14 mouse cellular contexts compared by ENCODE assay signal in the genomic region with DNA sequence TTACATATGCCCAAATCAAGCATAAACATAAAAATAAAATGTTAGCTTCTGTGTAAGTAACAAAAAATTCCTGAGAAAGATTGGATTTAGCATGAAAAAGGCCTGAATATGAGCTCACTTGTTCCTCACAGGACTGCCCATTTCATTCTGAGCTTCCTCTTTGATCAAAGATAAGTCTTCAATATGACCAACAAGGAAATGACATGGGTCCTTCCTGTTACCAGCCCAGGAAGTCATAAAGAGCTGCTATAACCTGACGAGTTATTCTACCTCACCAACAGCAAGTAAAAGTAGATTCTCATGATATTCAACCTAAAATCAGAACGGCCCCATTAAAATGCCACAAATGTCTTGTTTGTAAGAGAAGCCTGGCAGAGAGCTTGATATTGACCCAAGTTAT. TPM values are rescaled to one million over a fixed set of nuclear protein-coding genes. Genes with fewer than 3 reads are reported as not detected.
"Had no signal": no experiment of that assay in that cellular context is flagged by ENCODE, and none has a peak within 500 bp of the region (broad histone marks: within the 10 kb centered on the region; RNA-seq: fewer than 3 reads in every experiment).

No protein-coding gene starts in this region.

- ATAC-seq: liver, postnatal 0 days; lung, postnatal 0 days; midbrain, embryonic 13.5 days; midbrain, embryonic 16.5 days had no signal

- DNase-seq: kidney, postnatal 10 days; kidney, postnatal 36 days; layer of hippocampus, postnatal 36 days; left cerebral cortex, postnatal 4 days; liver, postnatal 0 days; lung, embryonic 14.5 days; right cerebral cortex, postnatal 4 days; thymus, adult 2 months; thymus, postnatal 14 days had no signal

RNA-seq across cellular contexts. Expression of gene Gal, which starts 56.9 kb away (rescaled TPM):
- total RNA-seq: monocyte, adult 5-6 weeks; neutrophil, adult 5-6 weeks had no signal
